Mouse (Mus musculus) adrenal gland, adult 18-20 months (tissue): ENCODE results near the gene Hbb-bs. TPM values are rescaled to one million over a fixed set of nuclear protein-coding genes. Genes with fewer than 3 reads are reported as not detected.
"Not testable (repeated sequence)": the region's sequence is repeated elsewhere in the genome, so short reads cannot be mapped to it uniquely, and the experiment has no call there.

Experiments used
- DNase-seq, 2 experiments: peaks; one replicate each; pipeline ENCODE4 v3.0.0; 2021 to 2022; ENCODE audit warnings: low spot score in 2 of 2
- total RNA-seq, 2 experiments: library from RNA; stranded (reverse); gene quantifications; 1 replicate in 1 of 2; 2 replicates in 1 of 2; pipeline ENCODE4 v1.2.3; 2021

Gene Hbb-bs
- total RNA-seq, 2 experiments from 2014 or later, result 1,754 to 4,577 TPM

DNA sequence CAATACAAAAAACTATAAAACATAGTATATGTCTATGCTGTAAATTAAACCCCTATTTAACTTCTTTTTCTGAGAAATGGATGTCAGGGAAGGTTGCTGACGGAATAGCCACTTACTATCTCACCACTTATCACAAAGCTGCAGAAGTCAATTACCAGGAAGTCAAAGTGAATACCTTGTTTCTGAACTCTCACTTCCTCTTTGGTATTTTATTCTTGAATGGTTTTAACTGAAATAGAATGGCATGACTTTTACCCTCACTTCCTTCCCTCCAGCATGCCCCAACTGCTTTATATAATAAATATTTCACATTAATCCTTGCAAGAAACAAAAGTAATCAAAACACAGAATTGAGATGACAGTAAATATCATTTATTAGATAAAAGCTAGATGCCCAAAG lies 15.7 kb downstream of the Hbb-bs start:
- no peak for DNase-seq

DNA sequence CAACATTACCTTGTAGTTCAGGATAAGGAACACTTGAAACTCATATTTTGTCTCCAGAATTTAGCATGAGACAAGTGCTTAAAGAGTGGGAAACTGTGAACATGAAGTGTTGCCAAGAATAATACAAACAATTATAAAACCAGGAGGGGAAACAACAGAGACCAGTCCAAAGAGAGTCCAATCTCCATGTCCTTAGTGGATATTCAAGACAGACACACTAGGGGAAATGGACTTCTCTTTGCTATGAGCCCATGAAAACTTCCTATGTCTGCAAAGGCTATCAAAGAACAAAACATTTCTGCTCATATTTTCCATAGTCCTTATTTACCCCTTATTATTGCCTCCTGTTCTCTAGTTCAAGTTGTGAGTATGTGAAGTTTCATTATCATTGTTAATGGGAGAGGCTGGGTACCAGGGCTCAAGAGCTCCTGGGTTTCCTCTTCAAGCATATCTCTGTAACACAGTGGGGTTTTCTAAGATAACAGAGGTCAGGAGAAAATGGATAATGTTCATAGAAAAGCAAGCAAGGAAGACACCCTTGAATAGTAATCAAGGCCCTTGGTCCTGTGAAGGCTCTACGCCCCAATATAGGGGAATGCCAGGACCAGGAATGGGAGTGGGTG lies 16.6 kb downstream of the Hbb-bs start:
- DNase-seq, result no peak

DNA sequence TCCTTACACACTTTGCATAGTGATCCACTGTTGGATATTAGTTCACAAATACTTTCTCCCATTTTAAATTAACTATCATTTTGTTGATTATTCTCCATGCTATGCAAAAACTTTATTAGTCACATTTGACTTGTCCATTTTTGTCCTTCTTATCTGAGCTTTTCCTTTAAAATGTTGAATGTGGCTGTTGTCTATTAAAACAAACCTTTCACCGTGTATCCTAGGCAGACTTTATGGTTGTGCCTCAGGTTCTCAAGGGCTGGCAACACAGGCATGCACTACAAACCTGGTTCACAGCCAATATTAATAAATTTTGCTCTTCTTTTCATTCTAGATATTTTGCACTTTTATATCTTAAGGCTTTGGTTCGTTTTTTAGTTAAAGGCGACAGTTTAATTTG lies 17.1 kb downstream of the Hbb-bs start:
- DNase-seq, result no peak

DNA sequence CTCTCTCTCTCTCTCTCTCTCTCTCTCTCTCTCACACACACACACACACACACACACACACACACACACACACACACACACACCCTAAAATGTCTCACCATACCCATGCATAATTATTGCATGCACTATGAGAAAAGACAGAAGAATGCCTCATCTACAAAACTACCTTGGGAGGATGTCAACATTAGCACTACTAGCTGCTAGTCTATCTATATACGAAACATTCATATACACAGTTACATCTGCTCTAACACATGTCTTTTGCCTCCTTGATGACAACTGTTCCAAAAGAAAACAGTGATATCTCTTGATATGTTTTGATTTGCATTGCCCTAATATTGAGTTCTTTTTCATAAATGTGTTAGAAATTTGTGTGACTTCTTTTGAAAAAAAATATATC lies 17.6 kb downstream of the Hbb-bs start:
- no peak for DNase-seq

DNA sequence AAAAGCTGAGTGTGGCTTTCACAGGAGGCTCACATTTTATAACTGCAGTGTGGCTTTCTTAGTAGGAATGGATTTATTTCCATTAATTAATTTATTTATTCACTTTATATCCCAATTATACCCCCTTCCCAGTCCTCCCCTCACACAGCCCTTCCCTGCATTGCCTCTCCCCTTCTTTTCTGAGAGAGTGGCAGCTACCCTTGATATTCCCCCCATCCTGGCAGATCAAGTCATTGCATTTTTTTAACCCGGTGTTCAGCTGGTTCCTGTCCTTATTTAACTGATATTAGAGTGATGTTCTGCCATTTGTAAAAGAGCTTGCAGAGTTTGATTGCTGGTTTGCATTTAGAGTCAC lies 18.1 kb downstream of the Hbb-bs start:
- DNase-seq, result no peak

DNA sequence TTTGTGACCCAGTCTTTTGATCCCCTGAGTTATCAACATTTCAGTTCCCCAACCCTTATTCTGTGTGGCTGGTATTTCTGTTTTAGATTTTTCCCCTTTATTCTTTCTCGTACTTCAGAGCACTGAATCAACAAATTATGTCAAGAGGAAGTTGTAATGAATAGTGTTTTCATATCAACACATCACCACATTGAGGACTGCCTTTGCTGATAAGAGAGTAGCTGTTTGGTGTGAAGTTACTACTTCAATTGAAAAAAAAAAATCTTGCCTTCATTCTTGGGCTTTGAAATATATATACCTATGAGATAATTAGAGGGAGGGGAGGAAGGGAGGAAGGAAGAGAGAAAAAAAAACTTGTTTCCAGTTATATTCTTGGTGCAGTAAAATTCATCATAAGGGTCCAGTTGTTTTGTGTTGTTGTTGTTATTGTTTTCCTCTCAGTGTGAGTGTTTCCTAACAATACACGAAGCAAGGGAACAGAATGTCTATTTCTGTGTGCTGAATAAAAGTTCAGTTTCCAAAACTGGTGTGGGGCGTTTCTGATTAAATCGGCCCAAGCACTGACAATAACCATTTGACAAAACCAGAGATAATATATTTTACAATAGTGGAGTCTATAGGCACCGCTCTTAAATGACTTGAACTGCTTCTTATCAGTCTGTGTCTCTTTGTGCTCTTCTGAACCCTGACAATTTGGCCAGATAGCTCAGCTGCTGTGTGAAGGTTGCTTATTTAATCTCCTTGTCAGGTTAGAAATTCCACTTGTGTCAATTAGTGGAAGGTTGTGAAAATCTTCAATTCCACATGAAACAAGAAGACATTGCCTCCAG lies 18.7 kb downstream of the Hbb-bs start:
- DNase-seq, result no peak

DNA sequence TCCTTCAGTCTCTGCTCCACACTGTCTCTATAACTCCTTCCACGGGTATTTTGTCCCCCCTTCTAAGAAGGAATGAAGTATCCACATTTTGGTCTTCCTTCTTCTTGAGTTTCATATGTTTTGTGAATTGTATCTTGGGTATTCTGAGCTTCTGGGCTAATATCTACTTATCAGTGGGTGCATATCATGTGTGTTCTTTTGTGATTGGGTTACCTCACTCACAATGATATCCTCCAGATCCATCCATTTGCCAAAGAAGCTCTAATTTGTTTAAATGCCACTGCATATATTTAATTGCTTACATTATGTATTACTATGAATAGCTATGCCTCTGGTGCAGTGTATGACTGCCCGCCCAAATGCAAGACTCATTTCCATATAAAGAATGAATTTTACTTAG lies 19.8 kb downstream of the Hbb-bs start:
- not testable (repeated sequence) for DNase-seq

DNA sequence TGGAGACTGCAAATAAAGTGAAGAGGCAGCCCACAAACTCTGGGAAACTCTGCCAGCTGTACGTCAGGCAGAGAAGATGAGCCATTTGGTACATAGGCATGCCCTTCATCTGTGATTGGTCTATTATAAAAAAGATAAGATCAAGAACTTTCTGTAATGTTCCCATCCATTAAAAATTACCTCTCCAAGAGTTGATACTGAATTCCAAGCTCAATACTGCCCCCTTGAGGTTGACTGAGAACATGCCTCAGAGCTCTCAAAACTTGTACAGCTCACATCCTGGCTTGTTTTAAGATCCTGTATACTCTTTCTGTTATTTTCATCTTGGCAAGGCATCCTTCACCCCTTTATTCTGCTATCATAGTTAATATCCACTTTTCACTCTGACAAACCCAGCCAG lies 21.0 kb downstream of the Hbb-bs start:
- peak in 1 of 2 experiments; percentile 7 for DNase-seq

DNA sequence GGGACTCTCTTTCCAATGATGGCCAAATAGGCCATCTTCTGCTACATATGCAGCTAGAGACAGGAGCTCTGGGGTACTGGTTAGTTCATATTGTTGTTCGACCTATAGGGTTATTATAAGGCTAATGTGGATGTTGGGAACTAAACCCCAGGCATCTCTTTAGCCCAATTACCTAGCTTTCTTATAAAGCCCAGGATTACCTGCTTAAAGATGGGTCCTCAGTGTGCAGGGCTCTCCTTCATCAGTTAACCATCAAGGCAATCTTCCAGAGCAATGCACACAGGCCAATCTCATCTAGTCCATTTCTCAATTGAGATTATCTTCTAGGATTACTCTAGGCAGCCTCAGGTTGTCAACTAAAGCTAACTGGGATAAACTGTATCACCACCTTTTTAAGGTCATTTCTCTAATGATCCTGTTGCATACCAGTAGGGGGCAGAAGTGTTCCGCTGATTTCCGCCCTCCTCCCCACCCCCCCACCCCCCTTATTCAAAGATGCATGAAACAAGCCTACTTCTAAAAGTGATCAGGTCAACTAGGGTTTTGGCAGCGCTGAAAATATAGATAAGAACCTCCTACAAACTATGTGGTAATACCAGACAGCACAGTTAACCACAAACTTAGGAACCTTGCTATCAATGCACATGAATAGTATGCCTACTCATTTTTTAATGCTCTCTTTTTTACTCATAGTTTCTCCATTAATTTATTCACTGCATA lies 35.1 kb downstream of the Hbb-bs start:
- DNase-seq, result no peak

DNA sequence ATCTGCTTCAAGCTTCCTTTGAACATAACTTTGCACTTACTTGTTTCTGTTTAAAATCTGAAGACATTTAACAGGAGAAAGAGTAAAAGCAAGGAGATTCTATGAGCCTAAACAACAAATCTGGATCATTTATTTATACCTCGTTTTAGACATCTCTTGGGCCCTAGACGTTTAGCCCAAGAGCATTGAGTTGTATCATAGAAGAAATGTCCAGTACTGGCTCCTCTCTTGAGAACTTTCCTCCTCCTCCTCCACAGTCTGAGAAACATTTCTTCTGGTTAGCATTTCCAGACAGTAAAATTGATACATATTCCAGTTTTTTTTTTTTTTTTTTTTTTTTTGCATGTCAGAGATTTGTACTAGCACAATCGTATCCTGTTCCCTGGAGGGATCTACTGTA lies 36.2 kb downstream of the Hbb-bs start, which contains the start of gene Olfr67:
Gene Olfr67, minus strand, starts transcription at position 101 of the 400 bp plus-strand sequence.
- no peak for DNase-seq

DNA sequence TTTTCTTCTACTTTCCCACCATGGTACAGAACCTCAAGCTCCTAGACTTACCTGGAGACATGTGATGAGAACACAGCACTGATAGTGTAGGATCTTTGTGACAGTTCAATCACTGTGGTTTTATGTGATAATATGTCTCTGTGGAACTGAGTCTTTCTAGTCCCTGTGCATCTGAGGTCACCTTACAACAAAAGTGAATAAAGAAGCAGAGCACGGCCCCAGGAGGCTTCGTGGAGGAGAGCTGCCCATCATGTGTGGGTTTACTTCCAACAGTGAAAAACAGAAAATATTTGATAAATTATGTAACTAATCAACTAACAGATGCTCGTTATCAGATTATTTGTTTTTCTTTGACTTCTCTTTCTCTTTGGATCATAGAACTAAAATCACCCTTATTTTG lies 48.3 kb downstream of the Hbb-bs start, which contains the start of gene Olfr68:
Gene Olfr68, minus strand, starts transcription at position 101 of the 400 bp plus-strand sequence.
- DNase-seq, result no peak

DNA sequence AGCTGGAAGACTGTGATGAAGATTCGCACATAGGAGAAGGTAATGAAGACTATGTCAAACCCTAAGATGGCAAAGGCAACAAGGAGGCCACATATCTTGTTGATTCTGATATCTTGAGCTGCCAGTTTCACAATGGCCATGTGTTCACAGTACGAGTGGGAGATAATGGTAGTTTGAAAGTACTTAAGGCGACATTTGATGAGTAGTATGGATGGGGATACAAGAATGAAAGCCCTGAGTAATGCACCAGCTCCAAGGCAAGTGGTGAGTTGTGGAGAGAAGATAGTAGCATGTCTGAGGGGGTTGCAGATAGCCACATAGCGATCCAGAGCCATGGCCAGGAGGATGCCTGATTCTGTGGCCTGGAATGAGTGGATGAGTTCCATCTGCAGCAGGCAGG lies 50.2 kb downstream of the Hbb-bs start:
- DNase-seq, result not testable (repeated sequence)

Other genes starting within 250 kb of the Hbb-bs start
- gene Olfr618, start 238.0 kb downstream of the Hbb-bs start, total RNA-seq, result not detected
- not detected for gene Olfr619, start 227.5 kb downstream of the Hbb-bs start, total RNA-seq
- not detected for gene Olfr620, start 215.6 kb downstream of the Hbb-bs start, total RNA-seq
- not detected for gene Olfr622, start 185.4 kb downstream of the Hbb-bs start, total RNA-seq
- not detected for gene Olfr623, start 164.4 kb downstream of the Hbb-bs start, total RNA-seq
- not detected for gene Olfr624, start 156.9 kb downstream of the Hbb-bs start, total RNA-seq
- not detected for gene Olfr625-ps1, start 145.4 kb downstream of the Hbb-bs start, total RNA-seq
- not detected for gene Olfr243, start 113.4 kb downstream of the Hbb-bs start, total RNA-seq
- gene Olfr628, start 97.7 kb downstream of the Hbb-bs start, total RNA-seq, result not detected
- not detected for gene Olfr629, start 83.2 kb downstream of the Hbb-bs start, total RNA-seq
- gene Olfr630, start 70.8 kb downstream of the Hbb-bs start, total RNA-seq, result not detected
- gene Olfr69, start 56.5 kb downstream of the Hbb-bs start, total RNA-seq, result not detected
- gene Olfr68, start 48.4 kb downstream of the Hbb-bs start, total RNA-seq, result not detected
- not detected for gene Olfr67, start 36.3 kb downstream of the Hbb-bs start, total RNA-seq
- gene Hbb-bt, start 14.1 kb downstream of the Hbb-bs start, total RNA-seq, result 100 to 1,000 TPM; 185 to 588 TPM
- gene Hbb-bh2, start 12.4 kb upstream of the Hbb-bs start, total RNA-seq, result not detected
- not detected for gene Hbb-bh1, start 15.1 kb upstream of the Hbb-bs start, total RNA-seq
- gene Hbb-y, start 25.1 kb upstream of the Hbb-bs start, total RNA-seq, result not detected
- gene Olfr66, start 58.2 kb upstream of the Hbb-bs start, total RNA-seq, result not detected
- gene Olfr64, start 66.4 kb upstream of the Hbb-bs start, total RNA-seq, result not detected
- not detected for gene Olfr65, start 75.4 kb upstream of the Hbb-bs start, total RNA-seq
- gene Olfr631, start 100.7 kb upstream of the Hbb-bs start, total RNA-seq, result not detected
- gene Olfr632, start 106.3 kb upstream of the Hbb-bs start, total RNA-seq, result not detected
- not detected for gene Olfr633, start 116.3 kb upstream of the Hbb-bs start, total RNA-seq
- gene Olfr635, start 143.1 kb upstream of the Hbb-bs start, total RNA-seq, result under 1 TPM in 1 of 2 experiments, not detected in 1; 0.03 TPM
- not detected for gene Olfr638, start 170.7 kb upstream of the Hbb-bs start, total RNA-seq
- under 1 TPM in 1 of 2 experiments, not detected in 1; 0.10 TPM for gene Olfr639, start 189.2 kb upstream of the Hbb-bs start, total RNA-seq
- not detected for gene Olfr640, start 197.5 kb upstream of the Hbb-bs start, total RNA-seq
- not detected for gene Olfr641, start 207.3 kb upstream of the Hbb-bs start, total RNA-seq
- not detected for gene Olfr642, start 224.6 kb upstream of the Hbb-bs start, total RNA-seq
- not detected for gene 4930516K23Rik, start 233.3 kb upstream of the Hbb-bs start, total RNA-seq
- not detected for gene Olfr644, start 243.8 kb upstream of the Hbb-bs start, total RNA-seq